Mouse (Mus musculus): Measurements from ENCODE around the gene Dlg5. TPM values are rescaled to one million over a fixed set of nuclear protein-coding genes. Genes with fewer than 3 reads are reported as not detected.

Gene Dlg5
- polyA plus RNA-seq, 1 experiment from 2014 or later: 15.5 TPM

- ATAC-seq: no peak
- no peaks in the 10 kb centered on the region for H3K36me3 ChIP-seq (ENCODE audit: poor library complexity, severe bottlenecking)
- no peak overlapping the region for H3K4me3 ChIP-seq
These were observed 153.3 kb downstream of the Dlg5 start for GRCm38 (mm10) chr14:24092391-24092790.

GRCm38 (mm10) chr14:24090790-24091189 is 154.9 kb downstream of the Dlg5 start:
- H3K4me1 ChIP-seq: no peaks in the 10 kb centered on the region
- no peaks in the 10 kb centered on the region for H3K27me3 ChIP-seq
- H3K9me3 ChIP-seq (replicated peaks): no peaks in the 10 kb centered on the region
- H3K27ac ChIP-seq: no peak overlapping the region
- H3K36me3 ChIP-seq (ENCODE audit: poor library complexity, severe bottlenecking): no peaks in the 10 kb centered on the region
- no peak overlapping the region for H3K4me3 ChIP-seq
- 82% methylated on average over 1 of the region's 1 CpGs for WGBS
- no peak overlapping the region for H3K4me2 ChIP-seq
- no peak for ATAC-seq
- no peak overlapping the region for H3K9ac ChIP-seq

More at GRCm38 (mm10) chr14:24092391-24092790, 153.3 kb downstream of the Dlg5 start:
- 86% methylated on average over 3 of the region's 3 CpGs for WGBS
- Histone ChIP-seq H3K9ac (no peak overlapping the region), H3K4me1 (no peaks in the 10 kb centered on the region), H3K9me3 (replicated peaks) (no peaks in the 10 kb centered on the region), H3K4me2 (no peak overlapping the region), H3K27ac (no peak overlapping the region), H3K27me3 (no peaks in the 10 kb centered on the region)

DNA sequence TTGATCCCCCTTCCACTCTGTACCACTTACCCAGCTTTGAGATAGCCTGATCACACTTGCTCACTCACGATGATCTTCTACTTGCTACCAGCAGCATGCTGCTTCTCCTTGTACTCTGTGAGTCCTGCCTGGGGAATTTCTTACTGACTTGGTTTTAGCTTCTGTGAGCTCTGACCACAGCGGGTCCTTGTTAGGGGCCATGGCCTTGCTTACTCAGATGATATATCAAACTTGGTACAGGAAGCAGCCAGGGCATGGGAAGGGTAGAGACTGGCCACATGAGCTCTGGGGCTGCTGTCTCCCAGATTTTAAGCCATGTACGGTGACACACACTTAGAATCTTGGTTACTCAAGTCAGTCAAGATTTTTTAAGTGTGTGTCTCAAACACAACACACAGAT is 156.5 kb downstream of the Dlg5 start:
- H3K9me3 ChIP-seq (replicated peaks): no peaks in the 10 kb centered on the region
- H3K27ac ChIP-seq: no peak overlapping the region
- H3K4me2 ChIP-seq: no peak overlapping the region
- H3K4me1 ChIP-seq: no peaks in the 10 kb centered on the region
- ATAC-seq: no peak
- no peaks in the 10 kb centered on the region for H3K27me3 ChIP-seq
- 91% methylated on average over 3 of the region's 3 CpGs for WGBS
- no peaks in the 10 kb centered on the region for H3K36me3 ChIP-seq (ENCODE audit: poor library complexity, severe bottlenecking)
- H3K9ac ChIP-seq: no peak overlapping the region
- no peak overlapping the region for H3K4me3 ChIP-seq

DNA sequence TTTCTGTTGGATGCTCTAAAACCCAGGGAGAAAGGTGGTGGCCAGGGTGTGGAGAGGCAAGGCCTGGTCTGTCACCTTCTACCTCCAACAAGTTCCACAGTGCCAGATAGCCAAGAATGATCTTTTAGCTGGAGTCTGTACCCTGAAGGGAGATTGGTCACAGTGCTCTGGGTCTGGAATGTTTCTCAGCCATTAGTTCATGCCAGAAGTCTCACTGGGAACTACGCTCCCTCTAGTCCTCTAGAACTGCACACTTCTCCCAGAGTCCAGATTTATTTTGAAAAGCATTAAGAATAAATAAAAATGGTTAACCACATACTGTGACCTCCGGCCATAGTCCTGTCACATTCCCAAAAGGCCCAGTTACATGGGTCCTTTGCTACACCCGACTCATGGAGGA is 158.3 kb downstream of the Dlg5 start:
- Histone ChIP-seq H3K4me2 (no peak overlapping the region), H3K4me3 (no peak overlapping the region), H3K27ac (no peak overlapping the region), H3K9me3 (replicated peaks) (no peaks in the 10 kb centered on the region), H3K27me3 (no peaks in the 10 kb centered on the region), H3K4me1 (no peaks in the 10 kb centered on the region), H3K9ac (no peak overlapping the region), H3K36me3 (ENCODE audit: poor library complexity, severe bottlenecking) (no peaks in the 10 kb centered on the region)
- ATAC-seq: no peak
- 95% methylated on average over 3 of the region's 3 CpGs for WGBS

GRCm38 (mm10) chr14:24086481-24086880 is 159.2 kb downstream of the Dlg5 start:
- Histone ChIP-seq H3K36me3 (ENCODE audit: poor library complexity, severe bottlenecking) (no peaks in the 10 kb centered on the region), H3K27me3 (no peaks in the 10 kb centered on the region), H3K9me3 (replicated peaks) (no peaks in the 10 kb centered on the region), H3K4me2 (no peak overlapping the region), H3K9ac (no peak overlapping the region), H3K27ac (no peak overlapping the region), H3K4me3 (no peak overlapping the region), H3K4me1 (peaks cover 9% of the 10 kb centered on the region; the same call in 1 of the 2 replicates)
- 84% methylated on average over 5 of the region's 5 CpGs for WGBS
- ATAC-seq: no peak

Small RNAs within 50 kb of the gene (microRNA-seq; reads per million reads assigned to microRNA genes)
- not detected for gene Mir7210

Other genes starting within 250 kb of the Dlg5 start
- 3.4 and 4.4 TPM in 2 replicates for gene Kcnma1, start 231.4 kb downstream of the Dlg5 start, polyA plus RNA-seq (2015; fragmentation: Nextera tagmentation; extraction: Ambion mirVana)
- not detected in 2 replicates for gene E330034G19Rik, start 47.3 kb upstream of the Dlg5 start, polyA plus RNA-seq (2015; fragmentation: Nextera tagmentation; extraction: Ambion mirVana)
- gene Polr3a, start 241.1 kb upstream of the Dlg5 start, polyA plus RNA-seq (2015; fragmentation: Nextera tagmentation; extraction: Ambion mirVana): 22.1 and 23.2 TPM in 2 replicates
- 701 and 859 TPM in 2 replicates for gene Rps24, start 241.2 kb upstream of the Dlg5 start, polyA plus RNA-seq (2015; fragmentation: Nextera tagmentation; extraction: Ambion mirVana)

Measured in forebrain, embryonic 13.5 days (tissue).